Mouse (Mus musculus) inflammation-experienced regulatory T-cells, adult 6 months (primary cell): Measurements from ENCODE around the gene Spem2. TPM values are rescaled to one million over a fixed set of nuclear protein-coding genes. Genes with fewer than 3 reads are reported as not detected.

Source experiments
- polyA plus RNA-seq, 3 experiments: library from polyadenylated mRNA; unstranded; fragments of 100-300 nt; shearing (Covaris generic); gene quantifications; one replicate each; pipeline ENCODE4 v1.2.1; 2017

Spem2 gene
- polyA plus RNA-seq, 3 experiments from 2014 or later, result not detected

Other genes with a start within 250 kb of the Spem2 start
- 10 to 100 TPM; 22.0 to 32.2 (median 25.7) TPM for gene Wrap53, start 238.2 kb downstream of the Spem2 start, polyA plus RNA-seq
- 100 to 1,000 TPM; 193 to 355 (median 324) TPM for gene Trp53, start 238.1 kb downstream of the Spem2 start, polyA plus RNA-seq
- gene Atp1b2, start 212.5 kb downstream of the Spem2 start, polyA plus RNA-seq, result under 1 TPM in 1 of 3 experiments, not detected in 2; 0.17 TPM
- gene Shbg, start 200.6 kb downstream of the Spem2 start, polyA plus RNA-seq, result under 1 TPM in 1 of 3 experiments, not detected in 2; 0.40 TPM
- gene Sat2, start 196.4 kb downstream of the Spem2 start, polyA plus RNA-seq, result not detected
- 1 to 10 TPM; 7.6 to 9.3 (median 9.1) TPM for gene Fxr2, start 185.5 kb downstream of the Spem2 start, polyA plus RNA-seq
- not detected for gene Sox15, start 163.2 kb downstream of the Spem2 start, polyA plus RNA-seq
- gene Mpdu1, start 155.8 kb downstream of the Spem2 start, polyA plus RNA-seq, result 10 to 100 TPM; 30.3 to 55.1 (median 52.5) TPM
- gene Cd68, start 152.3 kb downstream of the Spem2 start, polyA plus RNA-seq, result 10 to 100 TPM in 1 of 3 experiments, 1 to 10 TPM in 2; 3.8 to 21.2 (median 4.5) TPM
- 100 to 1,000 TPM; 156 to 375 (median 178) TPM for gene Eif4a1, start 146.0 kb downstream of the Spem2 start, polyA plus RNA-seq
- gene Senp3, start 136.4 kb downstream of the Spem2 start, polyA plus RNA-seq, result 10 to 100 TPM; 21.8 to 38.0 (median 32.0) TPM
- gene Tnfsf13, start 132.7 kb downstream of the Spem2 start, polyA plus RNA-seq, result not detected
- gene Tnfsf12, start 122.6 kb downstream of the Spem2 start, polyA plus RNA-seq, result not detected
- gene Tnfsfm13, start 122.4 kb downstream of the Spem2 start, polyA plus RNA-seq, result not detected
- 10 to 100 TPM; 27.3 to 28.4 (median 27.7) TPM for gene Polr2a, start 59.8 kb downstream of the Spem2 start, polyA plus RNA-seq
- gene Slc35g3, start 56.5 kb downstream of the Spem2 start, polyA plus RNA-seq, result not detected
- gene Zbtb4, start 52.6 kb downstream of the Spem2 start, polyA plus RNA-seq, result 10 to 100 TPM in 2 of 3 experiments, 1 to 10 TPM in 1; 4.3 to 13.9 (median 11.8) TPM
- 1 to 10 TPM; 1.7 to 2.5 (median 1.8) TPM for gene Chrnb1, start 22.5 kb downstream of the Spem2 start, polyA plus RNA-seq
- not detected for gene Fgf11, start 16.6 kb downstream of the Spem2 start, polyA plus RNA-seq
- not detected for gene Tmem102, start 12.8 kb downstream of the Spem2 start, polyA plus RNA-seq
- gene Gm39566, start 3.2 kb downstream of the Spem2 start, polyA plus RNA-seq, result not detected
- not detected for gene Spem1, start 3.7 kb upstream of the Spem2 start, polyA plus RNA-seq
- gene Nlgn2, start 19.3 kb upstream of the Spem2 start, polyA plus RNA-seq, result 1 to 10 TPM in 2 of 3 experiments, under 1 TPM in 1; 0.60 to 2.5 (median 1.2) TPM
- gene Tmem256, start 20.0 kb upstream of the Spem2 start, polyA plus RNA-seq, result 100 to 1,000 TPM; 124 to 157 (median 131) TPM
- 10 to 100 TPM in 2 of 3 experiments, 1 to 10 TPM in 1; 7.3 to 20.2 (median 17.7) TPM for gene Plscr3, start 27.9 kb upstream of the Spem2 start, polyA plus RNA-seq
- gene Tnk1, start 40.3 kb upstream of the Spem2 start, polyA plus RNA-seq, result under 1 TPM in 1 of 3 experiments, not detected in 2; 0.19 TPM
- gene Tmem95, start 59.6 kb upstream of the Spem2 start, polyA plus RNA-seq, result not detected
- 1 to 10 TPM in 1 of 3 experiments, under 1 TPM in 2; 0.58 to 1.5 (median 0.59) TPM for gene Kctd11, start 62.9 kb upstream of the Spem2 start, polyA plus RNA-seq
- gene Acap1, start 77.1 kb upstream of the Spem2 start, polyA plus RNA-seq, result 100 to 1,000 TPM; 229 to 289 (median 266) TPM
- gene 2810408A11Rik, start 82.5 kb upstream of the Spem2 start, polyA plus RNA-seq, result under 1 TPM; 0.39 to 0.98 (median 0.63) TPM
- gene Neurl4, start 82.6 kb upstream of the Spem2 start, polyA plus RNA-seq, result 1 to 10 TPM; 5.2 to 9.6 (median 9.0) TPM
- 100 to 1,000 TPM in 2 of 3 experiments, 10 to 100 TPM in 1; 91.9 to 128 (median 122) TPM for gene Gps2, start 95.4 kb upstream of the Spem2 start, polyA plus RNA-seq
- 1,000 to 10,000 TPM; 1,103 to 1,192 (median 1,160) TPM for gene Eif5a, start 103.5 kb upstream of the Spem2 start, polyA plus RNA-seq
- gene Ybx2, start 117.3 kb upstream of the Spem2 start, polyA plus RNA-seq, result not detected
- not detected for gene Slc2a4, start 129.7 kb upstream of the Spem2 start, polyA plus RNA-seq
- 1 to 10 TPM in 1 of 3 experiments, not detected in 2; 1.1 TPM for gene Cldn7, start 146.3 kb upstream of the Spem2 start, polyA plus RNA-seq
- 10 to 100 TPM; 25.8 to 35.6 (median 29.3) TPM for gene Ctdnep1, start 162.7 kb upstream of the Spem2 start, polyA plus RNA-seq
- 10 to 100 TPM; 61.5 to 78.3 (median 68.5) TPM for gene Elp5, start 164.1 kb upstream of the Spem2 start, polyA plus RNA-seq
- 100 to 1,000 TPM; 352 to 384 (median 366) TPM for gene Gabarap, start 172.7 kb upstream of the Spem2 start, polyA plus RNA-seq
- 10 to 100 TPM; 32.7 to 38.3 (median 36.0) TPM for gene Phf23, start 177.3 kb upstream of the Spem2 start, polyA plus RNA-seq
- 1 to 10 TPM; 2.5 to 5.0 (median 4.9) TPM for gene Dvl2, start 182.1 kb upstream of the Spem2 start, polyA plus RNA-seq
- gene Acadvl, start 196.9 kb upstream of the Spem2 start, polyA plus RNA-seq, result 100 to 1,000 TPM; 110 to 132 (median 128) TPM
- gene Dlg4, start 198.5 kb upstream of the Spem2 start, polyA plus RNA-seq, result 10 to 100 TPM in 2 of 3 experiments, 1 to 10 TPM in 1; 7.1 to 14.6 (median 11.2) TPM
- gene Asgr1, start 235.6 kb upstream of the Spem2 start, polyA plus RNA-seq, result not detected